In the genomic region with DNA sequence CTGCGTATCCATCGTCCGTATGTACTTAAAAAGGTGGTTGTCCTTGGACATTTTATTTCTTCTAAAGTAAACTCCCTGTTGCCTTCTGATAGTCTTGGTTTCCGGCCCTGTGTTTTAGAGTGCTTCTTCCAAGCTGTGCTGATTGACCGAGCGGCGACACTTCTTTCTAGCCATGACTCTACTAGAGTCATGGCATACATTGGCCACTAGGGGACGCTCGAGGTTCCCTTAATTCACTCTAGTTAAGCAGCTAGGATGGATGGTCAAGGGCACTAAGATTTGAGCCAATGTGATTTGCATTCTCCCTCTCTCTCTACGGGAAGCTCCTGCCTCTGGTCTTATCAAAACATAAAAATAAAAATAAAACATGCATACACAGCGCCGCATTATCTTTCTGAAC, we compare ENCODE assay signal across 8 mouse cellular contexts. TPM values are rescaled to one million over a fixed set of nuclear protein-coding genes. Genes with fewer than 3 reads are reported as not detected.
DNase-seq lines count a peak whose midpoint lies in the region; ATAC-seq and TF ChIP-seq lines count a peak whose summit lies in the region.

No protein-coding gene starts in this region.

- H3K4me1 ChIP-seq in intestine, embryonic 14.5 days (replicated peaks; ENCODE audit: control insufficient read depth, insufficient read depth, low read length) = no peaks in the 10 kb centered on the region
- peaks cover 12% of the 10 kb centered on the region for H3K4me1 ChIP-seq in intestine, embryonic 16.5 days (ENCODE audit: control insufficient read depth, insufficient read depth, low read length)
- peaks cover 0 to 2% of the 10 kb centered on the region in 2 experiments; a peak in 1 of 4 replicates for H3K4me1 ChIP-seq in ES-E14 (ENCODE audit: control insufficient read depth in 2 of 2, insufficient read depth in 2 of 2, low read length in 2 of 2, poor library complexity in 1 of 2)
- H3K4me1 ChIP-seq in stomach, postnatal 0 days (replicated peaks; ENCODE audit: control insufficient read depth, insufficient read depth) = no peaks in the 10 kb centered on the region

- H3K36me3 ChIP-seq in intestine, embryonic 14.5 days (ENCODE audit: control insufficient read depth, insufficient read depth, low read length) = no peaks in the 10 kb centered on the region
- no peaks in the 10 kb centered on the region for H3K36me3 ChIP-seq in intestine, embryonic 16.5 days (ENCODE audit: control insufficient read depth, insufficient read depth, low read length)
- no peaks in the 10 kb centered on the region for H3K36me3 ChIP-seq in ES-E14 (ENCODE audit: control insufficient read depth, insufficient read depth, low read length, poor library complexity, severe bottlenecking)
- no peaks in the 10 kb centered on the region for H3K36me3 ChIP-seq in stomach, postnatal 0 days (ENCODE audit: control insufficient read depth, insufficient read depth, low read length)

- no peak overlapping the region for H3K4me3 ChIP-seq in intestine, embryonic 14.5 days (ENCODE audit: low read depth, low read length)
- H3K4me3 ChIP-seq in intestine, embryonic 16.5 days (ENCODE audit: low read length) = no peak overlapping the region
- no peak overlapping the region for H3K4me3 ChIP-seq in ES-E14 (ENCODE audit: insufficient read depth in 1 of 2, low read depth in 1 of 2, low read length in 2 of 2, poor library complexity in 1 of 2, severe bottlenecking in 1 of 2)
- no peak overlapping the region for H3K4me3 ChIP-seq in stomach, postnatal 0 days (ENCODE audit: low read depth, low read length)

- TF ChIP-seq EP300 in stomach, postnatal 0 days (optimal IDR thresholded peaks at IDR 0.05) = no peak

- no peak overlapping the region for H3K4me2 ChIP-seq in intestine, embryonic 14.5 days (ENCODE audit: low read length)
- no peak overlapping the region for H3K4me2 ChIP-seq in intestine, embryonic 16.5 days (ENCODE audit: low read depth, low read length)
- H3K4me2 ChIP-seq in stomach, postnatal 0 days (replicated peaks; ENCODE audit: low read depth) = no peak overlapping the region

- no peaks in the 10 kb centered on the region for H3K27me3 ChIP-seq in intestine, embryonic 14.5 days (replicated peaks; ENCODE audit: control insufficient read depth, insufficient read depth, low read length)
- no peaks in the 10 kb centered on the region for H3K27me3 ChIP-seq in intestine, embryonic 16.5 days (replicated peaks; ENCODE audit: control insufficient read depth, insufficient read depth, low read length)
- no peaks in the 10 kb centered on the region for H3K27me3 ChIP-seq in stomach, postnatal 0 days (ENCODE audit: control insufficient read depth, insufficient read depth, low read length)

- H3K9ac ChIP-seq in intestine, embryonic 14.5 days (ENCODE audit: low read length) = no peak overlapping the region
- H3K9ac ChIP-seq in intestine, embryonic 16.5 days (ENCODE audit: low read depth, low read length) = no peak overlapping the region
- H3K9ac ChIP-seq in ES-E14 (ENCODE audit: insufficient read depth, low read depth, low read length, poor library complexity, severe bottlenecking) = no peak overlapping the region
- no peak overlapping the region for H3K9ac ChIP-seq in stomach, postnatal 0 days (ENCODE audit: low read length)

- TF ChIP-seq CTCF in stomach, postnatal 0 days (IDR thresholded peaks at IDR 0.05; ENCODE audit: low read depth) = peak; percentile 89

- in situ Hi-C loops in ES-E14 (cut with MboI; ENCODE audit: low sequenced_read_pairs in 2 of 2, unreplicated experiment in 2 of 2) = loop anchor here (10.0 kb wide), 1 partner anchor 167 kb away; no protein-coding TSS in a partner anchor

- H3K9me3 ChIP-seq in intestine, embryonic 14.5 days (ENCODE audit: control insufficient read depth, low read length) = no peaks in the 10 kb centered on the region
- no peaks in the 10 kb centered on the region for H3K9me3 ChIP-seq in intestine, embryonic 16.5 days (ENCODE audit: control insufficient read depth, low read length)
- no peaks in the 10 kb centered on the region for H3K9me3 ChIP-seq in ES-E14 (ENCODE audit: control insufficient read depth, insufficient read depth, low read depth, low read length)
- no peaks in the 10 kb centered on the region for H3K9me3 ChIP-seq in stomach, postnatal 0 days (ENCODE audit: control insufficient read depth, low read length)

- ATAC-seq in intestine, embryonic 14.5 days (replicated peaks; ENCODE audit: low FRiP score, low TSS enrichment, low read depth) = no peak
- no peak; the same call in 1 of the 2 replicates for ATAC-seq in intestine, embryonic 16.5 days
- peak; percentile 56 for ATAC-seq in megakaryocyte progenitor cell, adult 5-6 weeks (replicated peaks; ENCODE audit: poor library complexity)
- ATAC-seq in stomach, postnatal 0 days (ENCODE audit: low FRiP score, low TSS enrichment) = 0 out of 2 replicates have a peak, but pooled peaks have one; percentile 24

- no peak overlapping the region for H3K27ac ChIP-seq in intestine, embryonic 14.5 days (ENCODE audit: low read depth)
- no peak overlapping the region for H3K27ac ChIP-seq in intestine, embryonic 16.5 days (ENCODE audit: low read length)
- H3K27ac ChIP-seq in ES-E14 (ENCODE audit: insufficient read depth, low read depth, low read length, poor library complexity, severe bottlenecking) = no peak overlapping the region
- no peak overlapping the region for H3K27ac ChIP-seq in stomach, postnatal 0 days (replicated peaks)

- peak; percentile 71 for DNase-seq in intestine, embryonic 14.5 days (ENCODE audit: low spot score)
- peak; percentile 79 for DNase-seq in ES-E14 (ENCODE audit: low read depth, low spot score)
- peak; percentile 53 for DNase-seq in cerebellum, adult 11 months
- peak; percentile 38 to 54 for DNase-seq in frontal cortex, postnatal 10 days (ENCODE audit: low spot score in 2 of 2)
- peak; percentile 45 to 64 for DNase-seq in layer of hippocampus, postnatal 14 days (ENCODE audit: low spot score in 2 of 2)
- peak; percentile 57 for DNase-seq in stomach, postnatal 0 days (ENCODE audit: low spot score)

- WGBS in intestine, embryonic 14.5 days = 59% methylated on average over 12 of the region's 12 CpGs
- WGBS in intestine, embryonic 16.5 days = 52% methylated on average over 12 of the region's 12 CpGs
- 55% methylated on average over 12 of the region's 12 CpGs for WGBS in stomach, postnatal 0 days

TF ChIP-seq in ES-E14, 5 proteins besides CTCF, POLR2A, EP300 and RAD21:
- TF ChIP-seq ZC3H11A (IDR thresholded peaks at IDR 0.05; ENCODE audit: borderline replicate concordance, low read depth, low read length) (peak; percentile 78), MAFK (IDR thresholded peaks at IDR 0.05; ENCODE audit: insufficient read depth, low read depth, low read length) (no peak)

RNA-seq across cellular contexts. Expression of a gene that starts 44.7 kb away (rescaled TPM):
- polyA plus RNA-seq in intestine, embryonic 14.5 days (2014; fragmentation: Nextera tagmentation; extraction: Ambion mirVana) = 58.4 and 59.1 TPM in 2 replicates
- polyA plus RNA-seq in intestine, embryonic 16.5 days (2015; fragmentation: Nextera tagmentation; extraction: Ambion mirVana) = 34.8 and 37.3 TPM in 2 replicates
- 36.4 and 40.9 TPM in 2 replicates for total RNA-seq in ES-E14 (2012; rRNA removed)
- total RNA-seq in layer of hippocampus, postnatal 14 days (2021) = 10 to 100 TPM; 59.5 to 65.4 TPM
- total RNA-seq in megakaryocyte progenitor cell, adult 5-6 weeks (2015) = 106 and 109 TPM in 2 replicates
- 55.6 and 61.3 TPM in 2 replicates for total RNA-seq in megakaryocyte progenitor cell, adult 5-6 weeks (2017)
- 18.3 and 20.9 TPM in 2 replicates for polyA plus RNA-seq in stomach, postnatal 0 days (2015; fragmentation: Nextera tagmentation; extraction: Ambion mirVana)

Comparison
In these comparisons a context has a peak if more than half of its experiments do, and no peak if none do; other contexts are left out.
1. ATAC-seq: peak in megakaryocyte progenitor cell, adult 5-6 weeks (single experiment) and stomach, postnatal 0 days (single experiment); none in intestine, embryonic 14.5 days (single experiment) and intestine, embryonic 16.5 days (single experiment).
2. Peak in every context shown above with its lines, with median percentiles within 50 percentile points of each other: DNase-seq.